Mouse (Mus musculus) thymus, postnatal 0 days (tissue): ENCODE measurements around the gene Tmem259. TPM values are rescaled to one million over a fixed set of nuclear protein-coding genes. Genes with fewer than 3 reads are reported as not detected.
A peak's percentile ranks its signal among the peaks of the same experiment; 100 is the strongest.

ENCODE experiments used
- DNase-seq: peaks from one replicate; pipeline ENCODE4 v3.0.0-alpha.2; 2015; ENCODE audit warnings: low spot score
- polyA plus RNA-seq: library from polyadenylated mRNA; unstranded; fragments of >200 nt; fragmentation: Nextera tagmentation; extraction: Ambion mirVana; gene quantifications from 2 replicates; pipeline ENCODE4 v1.2.1, GENCODE M21; 2015

Gene Tmem259
- polyA plus RNA-seq, 1 experiment from 2014 or later, result 25.8 TPM

GRCm38 (mm10) chr10:79988506-79989271 is 4.6 kb upstream of the Tmem259 start, which contains the start of gene Cnn2:
Gene Cnn2 (plus strand): TSS chr10:79988584.
- peak; percentile 63 for DNase-seq

GRCm38 (mm10) chr10:79987771-79988505 is 3.8 kb upstream of the Tmem259 start:
- peak; percentile 14 for DNase-seq

GRCm38 (mm10) chr10:79986963-79987362 is 2.8 kb upstream of the Tmem259 start:
- DNase-seq, result peak; percentile 92

DNA sequence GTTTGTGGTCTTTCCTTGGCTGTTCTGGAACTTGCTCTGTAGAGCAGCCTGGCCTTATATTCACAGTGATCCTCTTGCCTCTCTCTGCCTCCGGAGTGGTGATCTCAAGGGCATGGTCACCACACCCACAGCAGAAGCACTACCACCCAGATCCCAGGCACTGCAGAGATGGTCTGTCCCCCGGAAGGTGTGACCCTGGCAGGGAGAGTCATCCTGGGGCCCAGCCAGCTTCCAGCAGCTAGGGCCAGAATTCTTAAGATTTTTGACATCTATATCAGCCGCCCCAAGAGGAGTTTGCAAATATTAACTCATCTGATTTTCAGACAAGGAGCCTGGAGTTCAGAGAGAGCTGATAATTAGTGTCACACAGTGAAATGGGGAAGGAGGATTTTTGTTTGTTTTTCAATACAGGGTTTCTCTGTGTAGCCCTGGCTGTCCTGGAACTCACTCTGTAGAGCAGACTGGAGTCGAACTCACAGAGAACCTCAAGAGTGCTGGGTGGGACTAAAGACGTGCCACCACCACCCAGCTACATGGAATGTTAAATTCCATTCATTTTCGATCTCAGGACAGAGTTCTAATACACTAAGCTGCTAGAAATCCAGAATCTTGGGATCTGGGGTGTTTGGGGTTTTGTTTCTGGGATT is 2.2 kb upstream of the Tmem259 start:
- DNase-seq, result no peak

GRCm38 (mm10) chr10:79985334-79986231 is 1.5 kb upstream of the Tmem259 start:
- peak; percentile 83 for DNase-seq

- DNase-seq, result peak; percentile 98
These were observed 741 bp upstream of the Tmem259 start for GRCm38 (mm10) chr10:79984871-79985270.

DNA sequence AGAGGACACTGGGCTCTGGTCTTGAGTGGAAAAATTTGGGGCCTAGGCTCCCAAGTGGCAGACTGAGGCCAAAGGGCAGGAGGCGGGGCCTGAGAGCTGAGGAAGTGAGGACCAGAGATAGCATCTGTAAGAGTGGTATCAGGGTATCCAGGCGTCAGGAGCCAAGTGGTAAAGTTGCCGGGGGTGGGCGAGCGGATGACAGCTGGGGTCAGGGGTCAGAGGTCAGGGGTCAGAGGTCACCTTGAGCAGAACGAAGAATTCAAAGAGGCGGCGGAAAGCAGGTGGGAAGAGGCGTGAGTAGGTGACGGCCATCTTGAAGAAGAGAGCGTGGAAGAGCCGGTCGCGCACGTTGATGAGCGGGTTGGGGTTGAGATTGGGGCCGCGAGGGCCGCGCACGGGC is 460 bp downstream of the Tmem259 start:
- peak; percentile 72 for DNase-seq

DNA sequence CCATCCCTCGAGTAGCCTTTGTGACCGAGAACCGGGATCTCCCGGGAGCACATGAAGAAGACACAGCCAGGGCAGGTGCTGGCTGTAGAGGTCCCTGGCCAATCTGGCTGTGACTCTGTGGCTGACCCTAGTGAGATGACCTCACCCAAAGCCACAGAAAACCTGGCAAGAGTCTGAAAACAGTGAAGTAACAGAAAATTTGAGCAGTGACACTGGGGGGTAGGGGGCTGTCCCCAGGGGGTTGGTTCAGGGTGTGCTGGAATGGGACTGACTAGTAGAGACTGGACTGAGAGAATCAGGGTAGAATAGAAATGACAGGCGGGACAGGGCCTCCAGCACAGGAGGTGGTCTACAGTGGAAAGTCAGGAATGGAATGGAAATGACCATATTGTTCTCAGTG is 925 bp downstream of the Tmem259 start:
- DNase-seq, result no peak

GRCm38 (mm10) chr10:79979401-79980155 is 4.6 kb downstream of the Tmem259 start:
- DNase-seq, result no peak

DNA sequence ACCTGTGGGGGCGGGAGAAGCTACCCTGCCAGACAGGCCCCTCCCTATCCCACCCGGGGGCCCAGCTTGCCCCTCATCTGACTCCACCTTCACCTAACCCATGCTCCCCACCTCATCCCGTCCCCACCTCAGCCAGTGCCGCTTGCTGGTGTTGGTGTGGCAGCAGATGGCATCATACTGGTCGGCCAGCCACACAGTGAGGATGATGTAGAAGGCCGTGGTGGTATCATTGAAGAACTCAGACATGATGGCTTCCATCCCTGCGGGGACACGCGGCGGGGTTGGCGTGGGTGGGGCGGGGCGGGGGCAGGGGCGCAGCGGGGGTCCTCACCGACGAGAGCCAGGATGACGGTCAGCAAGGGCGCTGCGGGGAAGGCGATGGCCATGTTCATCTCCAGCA is 6.1 kb downstream of the Tmem259 start:
- no peak for DNase-seq

- no peak for DNase-seq
These were observed 6.8 kb downstream of the Tmem259 start for GRCm38 (mm10) chr10:79977324-79977723.

DNA sequence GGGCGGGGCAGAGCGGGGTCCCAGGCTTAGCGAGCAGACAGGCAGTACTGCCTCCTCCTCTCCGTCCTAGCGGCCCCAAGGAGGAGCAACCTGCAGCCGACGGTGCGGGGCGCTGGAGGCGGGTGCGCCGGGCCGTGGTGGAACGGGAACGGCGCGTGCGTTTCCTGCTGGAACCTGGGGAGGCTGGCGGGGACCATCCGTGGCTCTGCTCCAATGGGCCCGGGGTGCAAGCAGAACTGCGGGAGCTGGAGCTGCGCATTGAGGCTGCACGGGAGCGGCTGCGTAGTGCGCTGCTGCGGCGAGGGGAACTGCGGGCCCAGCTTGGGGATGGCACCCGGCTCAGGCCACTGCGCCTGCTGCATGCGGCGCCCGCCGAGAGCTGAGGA is 7.4 kb downstream of the Tmem259 start:
- no peak for DNase-seq

DNA sequence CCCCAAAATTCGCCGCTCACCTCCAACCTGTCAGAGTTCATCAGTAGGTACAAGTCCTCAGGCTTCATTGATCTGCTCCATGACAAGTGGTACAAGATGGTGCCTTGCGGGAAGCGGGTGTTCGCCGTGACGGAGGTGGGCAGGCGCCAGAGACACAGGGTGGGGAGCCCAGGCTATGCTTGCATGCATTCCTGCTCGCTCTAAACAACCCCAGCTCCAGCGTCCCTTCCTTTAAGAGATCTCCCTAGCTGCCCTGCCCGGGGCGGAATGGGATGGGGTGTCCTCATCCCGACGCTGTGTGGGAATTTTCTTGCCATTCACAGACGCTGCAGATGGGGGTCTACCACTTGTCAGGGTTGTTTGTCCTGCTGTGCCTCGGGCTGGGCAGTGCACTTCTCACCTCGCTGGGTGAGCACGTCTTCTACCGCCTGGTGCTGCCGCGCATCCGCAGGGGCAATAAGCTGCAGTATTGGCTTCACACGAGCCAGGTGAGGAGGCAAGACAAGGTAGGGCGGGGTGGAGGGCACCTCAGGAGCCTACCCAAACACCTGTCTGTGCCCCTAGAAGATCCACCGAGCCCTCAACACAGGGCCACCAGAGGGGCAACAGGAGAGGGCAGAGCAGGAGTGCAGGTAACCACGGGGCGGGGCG is 7.9 kb downstream of the Tmem259 start:
- no peak for DNase-seq

GRCm38 (mm10) chr10:79974668-79975067 is 9.5 kb downstream of the Tmem259 start:
- DNase-seq, result no peak

DNA sequence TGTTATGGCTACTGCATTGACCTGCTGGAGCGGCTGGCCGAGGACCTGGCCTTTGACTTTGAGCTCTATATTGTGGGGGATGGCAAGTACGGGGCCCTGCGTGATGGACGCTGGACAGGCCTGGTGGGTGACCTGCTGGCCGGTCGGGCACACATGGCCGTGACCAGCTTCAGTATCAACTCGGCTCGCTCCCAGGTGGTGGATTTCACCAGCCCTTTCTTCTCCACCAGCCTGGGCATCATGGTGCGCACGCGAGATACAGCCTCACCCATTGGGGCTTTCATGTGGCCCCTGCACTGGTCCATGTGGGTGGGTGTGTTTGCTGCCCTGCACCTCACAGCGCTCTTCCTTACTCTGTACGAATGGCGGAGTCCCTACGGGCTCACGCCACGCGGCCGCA is 10.0 kb downstream of the Tmem259 start:
- DNase-seq, result no peak

DNA sequence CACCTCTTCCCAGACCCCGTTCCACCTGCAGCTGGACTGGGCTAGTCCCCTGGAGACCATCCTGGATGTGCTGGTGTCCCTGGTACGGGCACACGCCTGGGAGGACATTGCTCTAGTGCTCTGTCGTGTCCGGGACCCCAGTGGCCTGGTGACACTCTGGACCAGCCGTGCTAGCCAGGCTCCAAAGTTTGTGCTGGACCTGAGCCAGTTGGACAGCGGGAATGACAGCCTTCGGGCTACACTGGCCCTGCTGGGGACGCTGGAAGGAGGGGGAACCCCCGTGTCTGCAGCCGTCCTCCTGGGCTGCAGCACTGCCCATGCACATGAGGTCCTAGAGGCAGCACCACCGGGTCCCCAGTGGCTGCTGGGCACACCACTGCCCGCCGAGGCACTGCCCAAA is 11.3 kb downstream of the Tmem259 start:
- DNase-seq, result no peak

- no peak for DNase-seq
These were observed 13.0 kb downstream of the Tmem259 start for GRCm38 (mm10) chr10:79971183-79971497.

DNA sequence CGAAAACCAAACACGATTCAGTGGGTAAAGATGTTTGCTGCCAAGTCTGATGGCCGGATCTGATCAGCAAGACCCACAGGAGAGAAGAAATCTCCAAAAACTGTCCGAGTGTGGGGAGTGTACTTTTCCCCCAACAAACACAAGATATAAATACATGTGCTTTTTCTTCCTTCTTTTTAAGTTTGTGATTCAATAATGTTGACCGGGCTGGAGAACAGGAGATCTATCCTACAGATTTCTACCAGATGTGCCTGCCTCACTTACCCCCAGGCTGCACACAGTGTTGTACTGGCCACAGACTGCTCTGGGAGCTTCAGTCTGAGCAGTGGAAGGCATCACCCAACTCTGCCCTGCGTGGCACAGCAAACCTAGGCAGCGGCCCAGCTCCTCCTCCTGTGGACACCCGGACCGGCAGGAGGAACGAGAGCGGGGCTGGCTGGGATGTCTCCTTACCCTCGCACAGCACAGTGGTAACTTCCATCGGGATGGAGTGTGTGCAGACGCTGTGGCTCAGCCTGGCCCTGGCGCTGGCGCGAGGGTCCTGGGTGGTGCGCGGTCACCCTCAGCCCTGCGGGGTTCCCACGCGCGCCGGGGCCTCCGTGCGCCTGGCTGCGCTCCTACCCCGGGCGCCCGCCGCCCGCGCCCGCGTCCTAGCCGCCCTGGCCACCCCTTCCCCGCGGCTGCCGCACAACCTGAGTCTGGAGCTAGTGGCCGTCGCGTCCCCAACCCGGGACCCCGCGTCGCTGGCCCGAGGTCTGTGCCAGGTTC is 13.5 kb downstream of the Tmem259 start, which contains the start of gene Grin3b:
Gene Grin3b (plus strand): TSS at position 301 of the 768 bp plus-strand sequence.
- no peak for DNase-seq

DNA sequence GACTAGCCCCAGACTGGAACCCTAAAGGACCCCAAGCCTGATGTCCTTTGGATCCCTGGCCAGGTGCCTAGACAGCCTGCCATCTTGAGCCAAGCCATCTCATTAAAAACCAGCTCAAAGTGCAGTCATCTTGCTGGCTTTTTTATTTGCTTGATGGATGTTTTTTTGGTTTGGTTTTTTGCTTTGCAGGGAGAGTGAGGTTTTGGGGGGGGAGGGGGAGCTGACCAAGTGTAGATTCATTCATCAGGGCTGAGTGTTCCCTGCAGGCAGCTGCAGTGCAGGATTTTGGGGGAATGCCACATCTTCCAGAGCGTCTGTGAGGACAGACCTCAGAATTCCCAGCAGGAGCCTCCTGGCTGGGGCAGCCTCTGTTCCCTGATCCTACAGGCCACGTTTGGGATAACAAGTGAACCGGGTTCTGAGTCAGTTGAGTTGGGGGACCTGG is 15.0 kb downstream of the Tmem259 start:
- no peak for DNase-seq
